Mouse (Mus musculus) gonadal fat pad, adult 2 months (tissue): Measurements from ENCODE around the gene Fam221b. TPM values are rescaled to one million over a fixed set of nuclear protein-coding genes. Genes with fewer than 3 reads are reported as not detected.

Source experiments
- DNase-seq: peaks from one replicate; pipeline ENCODE4 v3.0.0-alpha.2; 2012; ENCODE audit warnings: low read depth
- polyA plus RNA-seq: library from polyadenylated mRNA; depleted of rRNA; stranded (reverse); fragments of >200 nt; gene quantifications from 2 replicates; pipeline ENCODE4 v1.2.3, GENCODE M21; 2012

Gene Fam221b
- polyA plus RNA-seq, 1 experiment, result 0.50 TPM

DNA sequence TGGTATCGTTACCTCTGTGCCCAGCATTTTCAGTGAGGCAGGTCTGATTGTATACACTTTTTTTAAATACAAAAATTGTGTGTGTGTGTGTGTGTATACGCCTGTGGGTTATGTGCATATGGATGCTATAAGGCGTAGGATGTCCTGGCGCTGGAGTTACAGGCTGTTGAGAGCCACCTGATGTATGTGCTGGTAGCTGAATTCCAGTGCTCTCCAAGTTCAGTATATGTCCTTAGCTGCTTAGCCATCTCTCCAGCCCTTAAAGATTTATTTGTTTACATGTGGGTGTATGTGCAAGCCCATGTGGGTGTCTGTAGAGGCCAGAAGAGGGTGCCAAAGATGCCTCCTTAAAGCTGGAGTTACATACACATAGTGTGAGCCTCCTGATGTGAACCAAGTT lies 11.8 kb downstream of the Fam221b start:
- no peak for DNase-seq

DNA sequence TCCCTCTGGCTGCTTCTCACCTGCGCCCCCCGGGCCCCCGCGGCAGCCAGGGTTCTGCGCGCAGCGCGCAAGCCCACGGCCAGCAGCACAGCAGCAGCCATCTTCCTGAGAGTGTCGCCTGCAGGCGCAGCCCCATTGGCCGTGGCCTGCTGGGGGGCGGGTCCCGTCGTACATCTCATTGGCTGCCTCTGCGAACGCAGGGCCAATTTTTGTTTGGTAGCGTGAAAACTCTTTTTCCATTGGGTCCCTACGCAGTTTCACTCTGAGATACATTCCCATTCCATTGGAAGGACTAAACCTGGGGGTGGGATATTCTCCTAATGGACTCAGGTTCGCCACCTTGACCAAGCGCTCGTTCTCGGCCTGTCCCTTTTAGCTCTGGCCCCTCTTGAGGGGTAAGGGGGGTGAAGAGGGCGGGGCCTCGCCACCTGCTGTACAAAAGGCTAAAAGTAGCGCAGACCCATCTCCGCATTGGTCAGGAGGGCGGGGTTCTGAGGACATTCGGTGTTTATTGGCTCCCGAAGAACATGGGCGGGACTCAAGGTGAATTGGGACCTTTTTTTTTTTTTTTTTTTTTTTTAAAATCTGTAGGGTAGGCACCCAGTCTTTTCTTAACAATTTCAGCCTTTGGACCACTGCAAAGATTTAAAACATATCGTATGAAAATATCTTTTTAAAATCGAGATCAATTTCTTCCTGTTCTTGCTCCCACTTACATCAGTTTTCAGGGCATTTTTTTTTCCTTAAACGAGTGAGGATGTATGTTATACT lies 12.4 kb downstream of the Fam221b start, which contains the start of gene Hint2:
TSS of gene Hint2 (minus strand) at position 128 of the 771 bp plus-strand sequence.
- peak; percentile 86 for DNase-seq

DNA sequence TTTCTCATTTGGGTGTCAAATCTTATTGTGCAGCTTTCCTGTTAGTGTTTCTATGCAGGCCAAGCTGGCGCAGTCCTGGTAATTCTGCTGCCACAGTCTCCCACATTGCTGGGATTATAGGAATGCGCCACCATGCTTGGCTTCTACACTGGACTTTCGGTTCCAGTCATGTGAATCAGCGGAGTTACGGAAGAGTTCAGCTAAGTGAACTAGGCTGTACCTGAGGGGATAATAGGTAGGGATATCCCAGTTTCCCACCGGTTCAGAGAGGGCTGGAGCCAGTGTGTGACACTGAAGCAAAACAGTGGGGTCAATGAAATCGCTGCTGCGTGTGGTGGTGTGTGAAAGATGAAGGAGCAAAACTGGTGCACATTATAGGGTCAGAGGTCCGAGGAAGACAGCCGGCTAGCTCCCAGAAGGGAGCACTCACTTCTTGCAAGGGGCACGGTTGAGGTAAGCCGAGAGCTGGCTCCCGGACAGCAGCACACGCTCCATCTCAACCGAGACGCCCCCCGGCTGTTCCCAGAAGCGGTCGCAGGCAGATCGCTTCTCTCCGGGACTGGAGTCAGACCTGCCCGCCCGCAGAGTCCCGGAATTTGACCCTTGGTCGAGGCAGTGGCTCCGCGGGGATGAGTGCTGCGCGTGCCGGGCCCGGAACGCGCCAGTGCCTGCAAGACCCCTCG lies 13.1 kb downstream of the Fam221b start:
- no peak for DNase-seq

DNA sequence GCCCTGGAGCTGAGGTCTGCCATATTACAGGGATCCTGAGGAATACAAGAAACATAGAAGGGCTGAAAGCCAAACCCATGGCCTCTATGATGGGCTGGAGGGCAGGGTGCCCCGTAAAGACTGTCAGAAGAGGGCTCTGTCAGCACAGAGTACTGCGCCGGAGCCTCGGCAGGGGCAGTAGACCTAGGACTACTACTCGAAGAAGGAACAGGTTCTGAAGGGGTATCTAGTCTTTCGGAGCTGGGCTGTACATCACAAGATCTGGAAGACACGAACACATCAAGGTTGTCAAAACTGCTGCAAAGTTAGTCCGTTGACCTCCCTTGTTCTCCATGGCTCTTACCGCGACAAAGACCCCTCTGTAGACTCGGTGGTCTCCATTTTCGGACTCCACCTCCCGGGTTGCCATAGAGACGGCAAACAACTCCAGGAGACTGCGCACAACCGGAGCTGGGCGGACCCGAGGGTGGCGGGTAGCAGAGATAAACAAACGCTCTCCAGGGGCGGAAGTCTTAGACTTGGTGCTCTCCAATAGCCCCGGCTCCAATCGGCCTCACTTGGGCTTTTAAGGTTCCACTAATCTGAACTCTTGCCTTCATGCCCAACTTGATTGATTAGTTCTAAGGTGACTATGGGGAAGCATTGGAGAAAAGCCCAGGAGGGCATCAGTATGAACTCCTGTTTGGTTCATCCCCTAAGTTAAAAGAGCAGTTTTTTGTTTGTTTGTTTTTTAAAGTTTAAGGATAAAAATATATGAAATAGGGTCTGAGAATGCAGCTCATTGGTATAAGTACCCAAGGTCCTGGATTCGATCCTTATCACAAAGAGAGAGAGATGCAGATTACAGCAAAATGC lies 15.6 kb downstream of the Fam221b start, which contains the start of gene Spag8:
TSS of gene Spag8 (minus strand) at position 434 of the 855 bp plus-strand sequence.
- DNase-seq, result no peak

DNA sequence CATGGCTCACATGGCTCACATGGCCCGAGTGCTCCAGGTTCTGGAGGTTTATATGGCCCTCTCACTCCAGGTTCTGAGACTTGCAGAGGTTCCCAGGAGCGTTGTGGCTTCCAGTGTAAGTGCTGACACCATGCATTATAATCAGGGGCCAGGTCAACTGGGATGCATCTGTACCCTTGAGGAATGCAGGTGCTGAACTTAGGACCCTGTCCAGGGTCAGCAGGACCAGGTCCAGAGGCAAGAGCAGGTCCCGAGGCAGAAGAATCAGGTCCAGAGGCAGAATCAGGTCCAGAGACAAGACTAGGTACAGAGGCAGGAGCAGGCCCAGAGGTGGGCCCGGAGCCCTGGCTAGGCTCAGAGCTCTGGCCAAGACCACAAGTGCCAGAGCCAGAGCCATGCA lies 16.2 kb downstream of the Fam221b start:
- DNase-seq, result no peak

DNA sequence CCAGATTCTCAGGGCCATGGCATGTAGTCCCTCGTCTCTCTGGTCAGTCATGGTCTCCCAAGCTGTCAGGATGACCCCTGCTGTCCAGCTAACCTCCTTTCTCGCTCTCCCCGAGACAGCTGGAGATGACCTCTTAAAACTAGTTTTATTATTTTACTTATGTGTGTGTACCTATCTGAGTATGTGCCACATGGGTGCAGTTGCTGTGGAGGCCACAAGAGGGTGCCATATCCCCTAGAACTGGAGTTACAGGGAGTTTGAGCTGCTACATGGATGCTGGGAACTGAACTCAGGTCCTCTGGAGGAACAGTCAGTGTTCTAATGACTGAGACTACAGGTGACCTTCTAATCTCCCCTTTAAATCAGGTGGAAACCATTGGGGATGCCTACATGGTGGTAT lies 19.2 kb downstream of the Fam221b start:
- DNase-seq, result no peak

DNA sequence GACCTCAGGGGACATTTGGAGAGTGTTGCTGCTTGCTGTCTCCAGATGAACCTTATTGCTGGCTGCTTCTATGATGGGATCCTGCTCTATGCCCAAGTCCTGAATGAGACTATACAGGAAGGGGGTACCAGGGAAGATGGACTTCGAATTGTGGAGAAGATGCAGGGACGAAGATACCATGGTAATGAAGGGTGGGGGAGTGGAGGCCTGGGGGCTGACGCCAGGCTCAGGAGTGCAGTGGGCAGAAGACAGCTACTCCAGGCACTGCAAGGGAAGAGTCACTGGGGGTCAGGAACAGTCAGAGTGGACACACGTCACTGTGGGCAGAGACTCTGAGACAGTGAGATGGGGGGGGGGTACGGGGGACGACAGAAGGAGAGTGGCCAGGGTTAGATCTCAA lies 28.5 kb downstream of the Fam221b start:
- no peak for DNase-seq

DNA sequence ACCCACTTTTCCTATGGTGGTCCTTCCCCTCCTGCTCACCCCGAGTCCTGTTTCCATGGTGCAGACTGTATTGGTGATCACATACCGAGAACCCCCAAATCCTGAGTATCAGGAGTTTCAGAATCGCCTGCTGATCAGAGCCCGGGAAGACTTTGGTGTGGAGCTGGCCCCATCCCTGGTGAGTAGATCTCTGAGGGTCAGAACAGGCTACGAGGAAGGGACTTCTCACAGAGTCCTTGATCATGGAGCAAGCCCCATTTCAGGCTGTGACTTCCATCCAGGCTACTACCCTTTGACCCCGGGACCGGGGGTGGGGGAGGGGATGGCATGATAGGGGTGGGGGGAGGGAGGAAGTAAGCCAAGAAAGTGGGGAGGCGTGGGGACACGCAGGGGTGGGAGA lies 28.9 kb downstream of the Fam221b start:
- no peak for DNase-seq

DNA sequence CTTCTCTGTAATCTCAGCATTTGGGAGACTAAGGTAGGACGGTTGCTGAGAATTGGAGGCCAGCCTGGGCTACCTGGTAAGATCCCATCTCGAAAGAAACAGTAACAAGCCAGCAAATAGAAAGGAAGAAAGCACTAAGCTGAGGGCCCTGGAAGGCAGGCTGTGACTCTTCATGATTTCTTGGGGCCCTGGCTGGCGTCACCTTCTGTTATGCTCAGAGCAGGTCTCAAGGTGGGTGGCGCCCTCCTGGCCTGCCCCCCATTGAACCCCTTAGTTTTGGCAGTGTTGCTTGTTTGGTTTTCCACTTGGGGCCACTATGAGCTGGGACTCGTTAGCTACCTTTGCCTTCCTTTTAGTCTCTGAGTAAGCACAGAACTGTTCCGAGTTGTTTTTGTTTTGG lies 32.2 kb downstream of the Fam221b start:
- no peak for DNase-seq

DNA sequence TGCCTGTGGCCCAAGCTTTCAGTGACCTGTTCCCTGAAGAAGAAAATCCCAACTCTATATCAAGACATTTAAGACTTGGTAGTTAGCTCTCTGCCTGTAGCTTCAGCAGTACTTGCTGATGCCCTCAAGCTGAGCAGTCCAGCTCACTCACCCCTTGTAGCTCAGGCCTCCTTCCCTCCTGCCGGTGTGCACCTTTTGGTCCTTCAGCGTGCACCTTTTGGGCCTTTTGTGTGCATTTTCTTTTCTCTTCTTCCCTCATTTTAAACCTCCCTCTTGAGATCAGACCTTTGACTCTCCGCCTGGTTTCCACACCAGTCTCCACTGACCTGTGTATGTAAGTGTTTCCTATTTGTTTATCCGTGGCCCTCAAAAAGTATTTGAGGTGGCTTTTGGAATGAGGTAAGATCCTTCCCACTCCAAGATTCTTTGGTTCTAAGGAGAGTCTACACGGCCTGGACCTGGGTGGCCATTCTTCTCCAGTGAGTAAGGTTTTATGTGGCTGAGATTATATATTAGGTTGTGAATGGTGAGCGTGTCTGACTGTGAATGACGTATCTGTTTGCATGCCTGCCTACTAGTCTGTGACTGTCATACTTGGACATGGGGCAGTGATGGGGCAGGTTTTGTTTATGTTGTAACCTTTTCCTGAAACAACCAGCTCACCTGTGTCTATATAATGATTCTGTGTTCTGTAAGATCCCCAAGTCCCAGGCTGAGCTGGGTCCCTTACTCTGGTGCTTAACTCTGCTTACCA lies 34.1 kb downstream of the Fam221b start:
- no peak for DNase-seq

DNA sequence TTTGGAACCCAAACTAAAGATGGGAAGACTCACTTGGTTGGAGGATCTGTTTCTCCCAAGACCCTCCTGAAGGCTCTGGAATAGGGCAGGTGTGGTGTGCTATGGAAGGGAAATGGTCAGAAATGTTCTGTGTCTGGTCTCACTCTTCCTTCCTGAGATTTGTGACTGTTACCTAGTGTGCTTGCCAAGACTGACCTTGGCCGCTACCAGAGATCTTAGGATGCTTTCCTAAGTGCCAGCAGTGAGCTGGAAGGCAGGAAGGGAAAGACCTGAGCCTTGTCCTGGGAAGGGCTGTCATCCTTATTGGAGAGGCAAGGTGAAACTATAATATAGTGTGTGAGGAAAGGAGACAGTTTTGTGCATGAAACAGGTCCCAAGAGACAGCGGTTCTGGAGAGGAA lies 35.2 kb downstream of the Fam221b start:
- no peak for DNase-seq

DNA sequence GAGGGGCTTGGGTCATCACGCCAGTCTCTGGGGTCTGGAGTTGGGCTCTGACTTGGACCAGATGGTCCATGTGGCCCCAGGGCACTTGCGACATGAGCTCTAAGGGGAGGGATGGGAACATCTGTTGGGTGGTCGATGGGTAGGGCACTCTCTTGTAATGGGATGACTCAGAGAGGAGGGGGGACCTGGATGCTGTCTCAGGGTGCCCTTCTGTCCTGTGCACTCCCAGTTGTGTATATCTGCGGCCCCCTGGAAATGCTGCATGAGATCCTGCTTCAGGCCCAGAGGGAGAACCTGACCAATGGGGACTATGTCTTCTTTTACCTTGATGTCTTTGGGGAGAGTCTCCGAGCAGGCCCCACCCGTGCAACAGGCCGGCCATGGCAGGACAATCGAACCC lies 35.6 kb downstream of the Fam221b start:
- DNase-seq, result no peak

DNA sequence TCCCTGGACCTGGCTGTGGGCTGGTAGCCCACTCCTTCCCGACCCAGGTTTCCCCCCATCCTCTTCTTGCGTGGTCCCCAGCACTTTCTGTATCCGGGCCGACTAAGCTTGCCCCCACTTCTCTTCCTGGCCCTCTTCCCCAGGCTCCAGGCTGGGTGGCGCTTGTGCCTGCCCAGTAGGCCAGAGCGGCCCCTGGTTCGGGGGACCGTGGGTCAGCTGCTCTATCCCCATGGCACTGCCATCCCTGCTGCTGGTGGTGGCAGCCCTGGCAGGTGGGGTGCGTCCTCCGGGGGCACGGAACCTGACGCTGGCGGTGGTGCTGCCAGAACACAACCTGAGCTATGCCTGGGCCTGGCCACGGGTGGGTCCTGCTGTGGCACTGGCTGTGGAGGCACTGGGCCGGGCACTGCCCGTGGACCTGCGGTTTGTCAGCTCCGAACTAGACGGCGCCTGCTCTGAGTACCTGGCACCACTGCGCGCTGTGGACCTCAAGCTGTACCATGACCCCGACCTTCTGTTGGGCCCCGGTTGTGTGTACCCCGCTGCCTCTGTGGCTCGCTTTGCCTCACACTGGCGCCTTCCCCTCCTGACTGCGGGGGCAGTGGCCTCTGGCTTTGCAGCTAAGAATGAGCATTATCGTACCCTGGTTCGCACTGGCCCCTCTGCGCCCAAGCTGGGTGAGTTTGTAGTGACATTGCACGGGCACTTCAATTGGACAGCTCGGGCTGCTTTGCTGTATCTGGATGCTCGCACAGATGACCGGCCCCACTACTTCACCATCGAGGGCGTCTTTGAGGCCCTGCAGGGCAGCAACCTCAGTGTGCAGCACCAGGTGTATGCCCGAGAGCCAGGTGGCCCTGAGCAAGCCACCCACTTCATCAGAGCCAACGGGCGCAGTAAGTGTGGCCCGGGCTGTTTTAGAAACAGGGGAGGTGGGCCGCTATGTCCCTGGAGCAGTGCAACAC lies 36.7 kb downstream of the Fam221b start:
- no peak for DNase-seq

DNA sequence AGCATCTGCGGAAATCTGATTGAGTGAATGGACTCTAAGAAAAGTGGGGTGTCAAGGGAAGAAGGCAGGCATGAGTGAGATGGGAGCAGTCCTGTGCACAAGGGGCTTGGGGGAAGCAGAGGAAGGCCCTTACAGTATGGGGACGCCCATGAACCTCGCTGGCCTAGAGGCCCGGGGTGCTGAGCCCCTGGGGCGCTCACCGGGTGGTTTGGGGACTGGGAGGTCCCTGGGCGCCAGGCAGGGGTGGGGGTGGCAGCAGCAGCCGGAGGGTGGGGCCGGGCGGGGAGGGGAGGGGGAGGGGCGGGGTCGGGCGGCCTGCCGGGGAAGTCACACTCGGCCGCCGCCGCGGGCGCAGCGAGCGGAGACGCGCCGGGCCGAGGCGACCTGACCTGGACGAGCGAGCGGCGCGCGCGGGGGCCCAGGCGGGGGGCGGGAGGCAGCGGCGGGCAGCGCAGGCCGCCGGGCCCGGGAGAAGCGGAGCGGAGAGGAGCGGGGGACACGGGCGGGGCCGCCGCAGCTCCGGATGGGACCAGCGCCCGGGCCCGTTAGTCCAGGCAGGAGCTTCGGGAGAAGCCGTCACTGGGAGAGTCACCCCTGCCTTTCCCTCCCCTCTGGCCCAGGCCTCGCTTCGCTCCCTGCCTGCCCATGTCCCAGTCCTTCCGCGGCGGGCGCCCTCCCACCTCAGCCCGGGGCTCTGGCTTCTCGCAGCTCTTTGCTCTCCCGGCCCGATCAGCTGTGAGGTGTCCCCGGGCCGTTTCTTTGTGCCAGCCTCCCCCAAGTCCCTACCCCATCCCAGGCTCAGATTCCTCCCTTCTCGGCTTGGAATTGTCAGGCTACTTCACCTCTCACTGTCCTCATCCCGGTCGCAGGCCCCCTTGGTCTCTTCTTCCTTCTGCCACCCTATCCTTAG lies 37.6 kb downstream of the Fam221b start, which contains the start of gene Npr2:
TSS of gene Npr2 (plus strand) at position 890 of the 910 bp plus-strand sequence.
- DNase-seq, result no peak

DNA sequence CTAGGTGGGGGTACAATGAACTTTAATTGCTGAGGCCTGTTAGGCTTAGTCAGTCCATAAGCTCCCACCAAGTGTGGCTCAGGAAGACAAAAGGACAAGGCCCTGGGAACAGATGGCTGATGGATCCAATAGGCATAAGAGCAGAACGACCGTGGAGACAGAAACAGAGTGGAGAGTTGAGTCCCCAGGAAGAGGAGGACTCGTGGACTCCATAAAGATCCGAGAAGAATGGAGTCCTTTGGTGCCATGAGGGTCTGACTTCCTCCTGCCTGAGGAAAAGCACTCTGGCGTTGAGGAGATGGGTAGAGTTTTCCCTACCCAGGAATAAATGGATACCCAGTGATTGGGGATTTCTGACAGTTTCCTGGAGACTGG lies 38.3 kb downstream of the Fam221b start:
- DNase-seq, result no peak

DNA sequence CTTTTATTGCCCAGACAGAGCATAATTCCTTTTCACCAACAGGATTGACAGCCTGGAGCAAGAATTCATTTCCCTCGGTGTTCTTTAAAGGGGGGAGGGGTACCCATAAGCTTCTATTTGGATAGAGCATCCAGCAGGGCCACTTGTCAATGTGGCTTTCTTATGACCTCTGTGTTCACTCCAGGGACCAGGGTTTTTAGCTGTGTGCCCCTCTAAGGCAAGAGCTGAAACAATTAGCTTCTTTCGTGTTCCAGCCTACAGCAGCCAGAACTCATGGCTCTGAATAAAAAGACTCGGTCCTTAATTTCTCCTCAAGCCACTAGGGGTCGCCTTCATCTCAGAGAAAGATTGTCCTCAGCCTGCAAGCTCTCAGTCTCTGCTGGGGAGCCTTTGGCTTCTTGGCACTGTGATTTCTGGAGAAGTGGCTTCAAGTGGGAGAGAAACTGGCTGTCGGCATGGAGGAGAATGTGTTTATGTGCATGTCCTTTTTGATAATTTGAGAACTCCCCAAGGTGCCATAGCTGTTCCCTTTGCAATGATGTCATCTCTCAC lies 38.8 kb downstream of the Fam221b start:
- DNase-seq, result peak; percentile 30

DNA sequence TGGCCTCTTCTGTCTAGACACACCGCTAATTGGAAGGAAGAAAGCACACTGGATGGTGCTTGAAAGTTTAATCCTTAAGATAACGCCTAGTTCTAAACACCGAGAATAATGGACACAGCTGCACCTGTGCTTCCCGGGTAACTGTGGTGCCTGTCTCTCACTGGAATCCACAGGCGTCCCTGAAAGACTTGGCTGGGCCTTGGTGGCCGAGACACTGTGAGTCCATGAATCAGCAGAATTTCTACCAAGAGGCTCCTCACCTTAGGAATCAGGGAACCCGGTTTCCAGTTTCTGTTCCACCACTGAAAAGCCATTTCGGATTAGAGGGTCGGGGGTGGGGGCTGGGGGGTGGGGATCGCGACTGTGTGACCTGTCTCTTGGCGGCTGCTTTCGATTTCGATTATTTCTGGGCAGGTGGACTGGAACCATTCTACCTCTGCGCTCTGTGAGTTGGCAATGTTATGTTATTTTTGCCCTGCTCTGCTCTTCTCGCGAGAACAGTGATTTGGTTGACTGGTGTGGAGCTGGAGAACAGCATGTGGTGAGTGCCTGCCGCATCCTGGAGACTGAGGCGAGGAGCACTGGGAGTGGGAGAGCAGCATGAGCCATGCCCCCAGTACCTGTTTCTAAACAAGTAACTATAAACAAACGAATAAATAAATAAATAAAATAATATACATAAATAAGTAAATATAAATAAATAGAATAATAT lies 39.7 kb downstream of the Fam221b start:
- DNase-seq, result no peak

DNA sequence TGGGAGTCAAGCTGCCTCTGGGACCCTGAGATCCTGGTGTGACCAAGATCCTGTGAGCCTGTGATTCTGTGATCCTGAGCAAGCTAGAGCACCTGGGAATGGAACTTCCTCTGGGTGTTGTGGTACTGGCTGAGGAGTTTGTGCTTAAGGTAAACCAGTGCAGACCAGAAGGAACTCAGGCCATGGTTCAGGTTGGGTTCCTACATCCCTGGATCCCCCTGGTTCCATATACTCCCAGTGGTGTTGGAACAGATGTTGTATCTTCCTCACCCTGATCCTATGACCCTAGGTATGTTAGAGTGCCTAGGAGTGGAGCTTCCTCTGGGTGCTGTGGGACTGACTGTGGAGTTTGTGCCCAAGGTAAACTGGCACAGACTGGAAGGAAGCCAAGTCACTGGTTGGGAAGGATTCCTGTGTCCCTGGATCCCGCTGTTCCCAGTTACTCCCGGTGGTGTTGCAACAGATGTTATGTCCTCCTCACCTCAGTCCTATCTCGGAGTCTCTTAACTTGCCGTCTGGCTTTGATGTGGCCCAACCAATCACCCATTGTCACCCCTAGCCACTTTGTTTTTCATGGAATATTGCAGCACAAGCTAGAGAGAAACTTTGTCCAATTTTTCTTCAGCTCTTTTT lies 48.7 kb downstream of the Fam221b start:
- no peak for DNase-seq
